Mouse (Mus musculus) liver, embryonic 15.5 days (tissue): Measurements from ENCODE around the gene Topbp1. TPM values are rescaled to one million over a fixed set of nuclear protein-coding genes. Genes with fewer than 3 reads are reported as not detected.

Source experiments
- ATAC-seq: fragments of 200-750 bp; cut with Nextera tagmentation; 2 replicates; pipeline ENCODE4 v1.8.0; 2017; ENCODE audit warnings: moderate number of reproducible peaks, mild to moderate bottlenecking, moderate library complexity; ENCODE audit not compliant: insufficient read depth
- H3K27ac ChIP-seq: fragments of 300-500 bp; sonication (generic); replicated peaks from 2 replicates; pipeline ENCODE4 v1.5.1; 2015; ENCODE audit warnings: mild to moderate bottlenecking, inconsistent platforms
- H3K27me3 ChIP-seq: fragments of 300-500 bp; sonication (generic); 2 replicates; pipeline ENCODE4 v1.6.1; 2015; ENCODE audit warnings: mild to moderate bottlenecking, inconsistent platforms
- H3K36me3 ChIP-seq: fragments of 300-500 bp; sonication (generic); replicated peaks from 2 replicates; pipeline ENCODE4 v1.6.1; 2015; ENCODE audit warnings: moderate library complexity, mild to moderate bottlenecking, inconsistent platforms
- H3K4me1 ChIP-seq: fragments of 300-500 bp; sonication (generic); replicated peaks from 2 replicates; pipeline ENCODE4 v1.6.1; 2015; ENCODE audit warnings: inconsistent platforms
- H3K4me2 ChIP-seq: fragments of 300-500 bp; sonication (generic); 2 replicates; pipeline ENCODE4 v1.6.1; 2015; ENCODE audit warnings: moderate library complexity, mild to moderate bottlenecking, inconsistent platforms
- H3K4me3 ChIP-seq: fragments of 300-500 bp; sonication (generic); replicated peaks from 2 replicates; pipeline ENCODE4 v1.5.1; 2015; ENCODE audit warnings: mild to moderate bottlenecking, inconsistent platforms
- H3K9ac ChIP-seq: fragments of 300-500 bp; sonication (generic); 2 replicates; pipeline ENCODE4 v1.6.1; 2015; ENCODE audit warnings: moderate library complexity, mild to moderate bottlenecking, inconsistent platforms
- H3K9me3 ChIP-seq: fragments of 300-500 bp; sonication (generic); replicated peaks from 2 replicates; pipeline ENCODE4 v1.6.1; 2016; ENCODE audit warnings: inconsistent platforms
- WGBS: fragments of 180-500 bp; shearing (Covaris S2); methylation state at CpG from one replicate; pipeline ENCODE4 v1.1.7; 2015; ENCODE audit warnings: mixed read lengths; ENCODE audit not compliant: insufficient replicate concordance; 5-methylcytosine and 5-hydroxymethylcytosine counted together
- polyA plus RNA-seq: library from polyadenylated mRNA; unstranded; fragments of >200 nt; fragmentation: Nextera tagmentation; extraction: Ambion mirVana; gene quantifications from 2 replicates; pipeline ENCODE4 v1.2.1, GENCODE M21; 2015

Gene Topbp1
- polyA plus RNA-seq, 1 experiment from 2014 or later: 38.2 TPM

DNA sequence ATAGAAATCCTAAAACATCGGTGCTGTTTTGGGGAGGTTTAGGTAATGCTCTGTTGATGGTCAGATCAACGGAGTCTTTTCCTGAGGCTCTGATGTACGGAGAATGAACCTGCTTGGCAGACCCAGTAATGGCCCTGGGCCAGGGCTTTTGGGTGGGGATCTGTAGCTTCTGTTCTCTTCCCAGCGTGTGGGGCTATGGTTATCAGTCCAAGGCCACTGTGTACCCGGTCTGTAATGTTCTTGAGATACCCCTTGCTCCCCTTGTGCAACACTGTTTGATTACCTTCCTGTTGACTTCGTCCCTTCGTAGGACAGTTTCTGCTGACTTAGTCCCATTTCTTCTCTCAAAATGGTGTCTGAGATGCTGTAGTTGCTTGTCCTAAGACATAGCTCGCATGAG is 3.9 kb upstream of the Topbp1 start:
- Histone ChIP-seq H3K9ac (no peak overlapping the region), H3K4me3 (no peak overlapping the region), H3K27me3 (no peaks in the 10 kb centered on the region), H3K27ac (no peak overlapping the region), H3K4me2 (no peak overlapping the region), H3K36me3 (no peaks in the 10 kb centered on the region), H3K9me3 (no peaks in the 10 kb centered on the region), H3K4me1 (peaks cover 35% of the 10 kb centered on the region)
- WGBS: 67% methylated on average over 8 of the region's 8 CpGs
- ATAC-seq: no peak

DNA sequence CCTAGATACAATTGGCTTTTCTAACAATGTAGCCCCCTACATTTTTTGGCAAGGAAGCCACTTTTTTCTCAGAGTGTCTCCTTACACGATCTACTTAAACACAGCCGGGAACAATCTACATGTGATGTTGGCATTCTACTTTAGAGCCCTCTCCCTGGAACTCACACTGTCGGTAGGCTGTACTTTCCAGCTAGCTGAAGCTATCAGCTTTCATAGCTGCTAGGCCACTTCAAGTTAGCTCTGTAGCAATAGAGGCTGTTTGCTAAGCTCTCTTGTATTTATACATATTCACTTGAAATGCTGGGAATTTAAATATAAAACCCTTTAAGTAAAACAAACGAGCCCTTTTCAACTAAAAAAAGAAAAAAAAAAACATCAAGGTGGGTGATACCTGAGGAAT is 2.8 kb upstream of the Topbp1 start:
- no peak for ATAC-seq
- Histone ChIP-seq H3K4me1 (peaks cover 46% of the 10 kb centered on the region), H3K36me3 (peaks cover 3% of the 10 kb centered on the region), H3K4me2 (no peak overlapping the region), H3K27me3 (no peaks in the 10 kb centered on the region), H3K4me3 (no peak overlapping the region), H3K9ac (no peak overlapping the region), H3K27ac (no peak overlapping the region), H3K9me3 (no peaks in the 10 kb centered on the region)
- WGBS: 63% methylated on average over 4 of the region's 4 CpGs

DNA sequence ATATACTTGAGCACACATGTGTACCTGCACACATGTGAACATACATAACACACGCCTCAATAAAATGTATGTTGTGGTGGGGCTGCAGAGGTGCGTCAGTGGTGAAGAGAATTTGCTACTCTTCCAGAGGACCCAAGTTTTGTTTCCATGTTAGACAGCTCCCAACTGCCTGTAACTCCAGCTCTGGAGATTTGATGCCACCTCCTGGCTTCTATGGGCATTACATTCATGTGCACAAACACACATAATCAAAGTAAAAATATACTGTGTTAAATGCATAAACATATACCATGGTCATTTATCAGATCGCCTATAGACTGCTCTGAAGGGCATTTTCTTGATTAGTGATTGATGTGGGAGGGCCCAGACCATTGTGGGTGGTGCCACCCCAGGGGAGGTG is 2.3 kb upstream of the Topbp1 start:
- Histone ChIP-seq H3K36me3 (peaks cover 7% of the 10 kb centered on the region), H3K4me3 (no peak overlapping the region), H3K9ac (no peak overlapping the region), H3K4me2 (no peak overlapping the region), H3K27ac (no peak overlapping the region; the same call in 1 of the 2 replicates), H3K9me3 (no peaks in the 10 kb centered on the region), H3K27me3 (no peaks in the 10 kb centered on the region), H3K4me1 (peaks cover 50% of the 10 kb centered on the region)
- 26% methylated on average over 3 of the region's 3 CpGs for WGBS
- no peak for ATAC-seq

DNA sequence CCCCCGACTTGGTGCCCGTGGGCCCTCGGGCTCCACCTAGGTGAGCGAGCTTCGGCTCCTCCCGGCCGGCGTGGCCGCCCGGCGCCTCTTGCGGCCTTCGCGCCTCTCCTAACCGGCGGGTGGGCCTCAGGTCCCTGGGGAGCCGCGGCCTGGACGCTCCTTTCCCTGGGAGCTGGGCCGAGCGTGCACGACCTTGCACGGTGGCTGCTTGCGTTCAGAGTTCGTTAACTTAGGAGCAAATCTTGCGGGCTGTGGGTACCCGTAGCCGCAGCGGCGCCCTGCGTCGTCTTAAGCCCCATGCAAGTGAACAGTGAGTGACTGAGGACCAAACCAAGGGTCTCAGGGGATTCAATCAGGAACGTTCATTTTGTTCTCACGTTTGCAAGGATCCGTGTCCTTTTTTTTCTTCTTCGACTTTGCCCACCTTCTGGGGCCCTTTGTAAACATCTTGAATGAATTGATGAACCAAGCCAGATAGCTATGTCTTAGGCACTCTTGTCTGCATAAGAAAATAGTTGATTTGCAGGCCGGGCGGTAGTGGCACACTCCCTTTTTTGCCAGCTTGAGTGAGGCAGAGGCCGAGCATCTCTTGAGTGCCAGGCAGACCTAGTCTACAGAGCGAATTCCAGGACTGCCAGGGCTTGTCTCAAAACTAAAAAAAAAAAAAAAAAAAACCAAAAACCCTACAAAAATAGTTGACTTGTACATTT is 472 bp downstream of the Topbp1 start:
- H3K27ac ChIP-seq: peak overlapping the region; percentile 79
- H3K9me3 ChIP-seq: no peaks in the 10 kb centered on the region
- H3K4me3 ChIP-seq: peak overlapping the region; percentile 96
- H3K4me2 ChIP-seq: peak overlapping the region; percentile 87
- under 1% methylated on average over 40 of the region's 40 CpGs for WGBS
- peaks cover 63% of the 10 kb centered on the region for H3K4me1 ChIP-seq
- peak overlapping the region; percentile 89 for H3K9ac ChIP-seq
- no peaks in the 10 kb centered on the region for H3K27me3 ChIP-seq
- ATAC-seq: peak; percentile 72
- H3K36me3 ChIP-seq: peaks cover 34% of the 10 kb centered on the region

DNA sequence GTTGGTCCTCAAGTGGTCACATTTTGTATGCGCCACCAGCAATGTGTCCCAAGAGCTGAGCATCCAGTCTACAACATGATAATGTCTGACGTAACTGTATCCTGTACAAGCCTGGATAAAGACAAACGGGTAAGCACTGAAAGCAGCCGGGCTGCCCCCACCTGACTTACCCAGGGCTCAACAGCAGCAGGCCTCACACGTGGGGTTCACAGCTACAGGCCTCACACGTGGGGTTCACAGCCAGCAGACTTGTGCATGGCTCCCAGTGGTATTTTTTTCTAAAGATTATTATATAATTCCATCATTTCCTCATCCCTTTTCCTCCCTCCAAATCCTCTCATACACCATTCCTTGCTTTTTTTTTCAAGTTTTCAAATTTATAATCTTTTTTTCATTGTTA is 4.8 kb downstream of the Topbp1 start:
- no peaks in the 10 kb centered on the region for H3K27me3 ChIP-seq
- no peak overlapping the region for H3K4me3 ChIP-seq
- H3K9me3 ChIP-seq: no peaks in the 10 kb centered on the region
- H3K4me1 ChIP-seq: peaks cover 39% of the 10 kb centered on the region
- ATAC-seq: no peak
- 83% methylated on average over 6 of the region's 6 CpGs for WGBS
- H3K9ac ChIP-seq: no peak overlapping the region
- H3K4me2 ChIP-seq: no peak overlapping the region
- no peak overlapping the region for H3K27ac ChIP-seq
- H3K36me3 ChIP-seq: peaks cover 73% of the 10 kb centered on the region

DNA sequence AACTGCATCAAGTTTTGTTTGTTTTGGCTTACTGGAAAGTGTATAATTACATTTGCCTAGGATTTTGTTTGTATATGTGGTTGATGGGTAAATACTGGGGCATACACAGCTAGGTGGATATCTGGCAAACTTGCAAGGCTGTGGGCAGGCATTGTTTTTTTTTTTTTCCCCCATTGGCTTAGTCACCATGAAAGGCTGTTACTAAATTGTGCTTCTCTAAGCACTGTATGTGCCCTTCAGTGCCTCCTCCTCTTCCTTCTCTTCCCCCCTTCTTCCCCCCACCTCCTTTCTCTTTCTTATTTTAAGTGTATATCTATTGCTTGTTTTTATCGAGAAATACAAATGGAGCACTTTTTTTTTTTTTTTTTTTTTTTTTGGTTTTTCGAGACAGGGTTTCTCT is 19.7 kb downstream of the Topbp1 start:
- WGBS: 81% methylated on average over 1 of the region's 2 CpGs
- Histone ChIP-seq H3K27ac (no peak overlapping the region), H3K4me1 (peaks cover 24% of the 10 kb centered on the region), H3K9me3 (no peaks in the 10 kb centered on the region), H3K4me2 (no peak overlapping the region), H3K9ac (no peak overlapping the region), H3K4me3 (no peak overlapping the region), H3K36me3 (peaks cover 97% of the 10 kb centered on the region), H3K27me3 (no peaks in the 10 kb centered on the region)
- no peak for ATAC-seq

DNA sequence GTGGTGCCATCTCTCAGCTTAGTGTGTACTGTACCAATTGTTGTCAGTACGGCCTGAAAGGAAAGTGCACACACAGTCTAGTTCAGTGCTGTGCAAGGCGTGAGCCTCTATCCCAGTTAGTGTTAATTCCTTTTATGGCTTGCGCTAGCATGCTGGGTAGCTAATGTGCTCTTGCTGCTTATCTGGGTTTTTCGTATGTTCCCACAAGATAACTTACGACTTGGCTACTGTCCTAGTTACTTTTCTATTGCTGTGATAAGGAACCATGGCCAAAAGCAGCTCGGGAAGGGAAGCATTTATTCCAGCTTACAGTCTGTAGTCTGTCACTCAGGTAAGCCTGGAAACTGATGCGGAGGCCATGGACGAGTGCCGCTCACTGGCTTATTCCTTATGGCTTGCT is 21.4 kb downstream of the Topbp1 start:
- Histone ChIP-seq H3K4me1 (peaks cover 24% of the 10 kb centered on the region), H3K27me3 (no peaks in the 10 kb centered on the region), H3K27ac (peak overlapping the region; percentile 82), H3K36me3 (peaks cover 96% of the 10 kb centered on the region), H3K4me3 (no peak overlapping the region; the same call in 1 of the 2 replicates), H3K9ac (no peak overlapping the region), H3K9me3 (no peaks in the 10 kb centered on the region), H3K4me2 (peak overlapping the region; percentile 51)
- 35% methylated on average over 9 of the region's 9 CpGs for WGBS
- ATAC-seq: peak; percentile 98

DNA sequence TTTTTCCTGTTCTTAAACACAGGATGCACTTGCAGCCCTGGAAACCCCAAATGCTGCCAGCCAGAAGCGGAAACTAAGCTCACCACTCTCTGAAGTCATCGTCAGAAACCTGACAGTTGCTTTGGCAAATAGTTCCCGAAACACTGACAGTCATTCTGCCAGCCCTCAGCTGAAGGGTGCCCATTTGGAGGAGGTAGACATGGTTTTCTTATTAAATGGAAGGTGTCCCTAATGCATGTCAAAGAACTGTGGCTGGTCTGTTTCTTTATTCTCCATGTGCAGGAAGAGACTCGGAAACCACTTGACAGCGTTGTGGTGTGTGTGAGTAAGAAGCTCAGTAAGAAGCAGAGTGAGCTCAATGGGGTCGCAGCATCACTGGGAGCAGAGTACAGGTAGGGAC is 27.6 kb downstream of the Topbp1 start:
- H3K9ac ChIP-seq: no peak overlapping the region
- H3K9me3 ChIP-seq: no peaks in the 10 kb centered on the region
- peaks cover 95% of the 10 kb centered on the region for H3K36me3 ChIP-seq
- no peak overlapping the region for H3K4me3 ChIP-seq
- H3K4me1 ChIP-seq: no peaks in the 10 kb centered on the region
- ATAC-seq: no peak
- H3K27ac ChIP-seq: no peak overlapping the region
- no peak overlapping the region for H3K4me2 ChIP-seq
- H3K27me3 ChIP-seq: no peaks in the 10 kb centered on the region
- WGBS: 73% methylated on average over 6 of the region's 6 CpGs

DNA sequence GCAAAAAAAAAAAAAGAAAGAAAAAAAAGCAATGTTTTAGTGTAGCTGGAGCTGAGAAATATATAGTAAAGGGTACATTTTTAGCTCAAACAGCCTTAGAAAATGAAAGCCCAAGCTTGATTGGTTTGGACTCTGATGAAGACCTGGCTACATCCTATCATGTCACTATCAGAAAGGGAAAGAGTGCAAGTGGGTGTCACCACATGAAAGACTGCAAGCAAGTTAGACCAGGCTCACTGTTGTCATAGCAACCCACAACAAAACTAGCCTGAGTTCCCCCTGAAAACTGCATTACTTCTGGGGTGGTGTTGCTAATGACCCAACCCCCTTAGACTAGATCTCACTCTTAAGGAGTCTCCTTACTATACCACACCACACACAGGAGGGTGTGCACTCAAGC is 31.9 kb downstream of the Topbp1 start:
- H3K27me3 ChIP-seq: no peaks in the 10 kb centered on the region
- H3K4me1 ChIP-seq: no peaks in the 10 kb centered on the region
- no peak overlapping the region for H3K4me2 ChIP-seq
- no peak overlapping the region for H3K9ac ChIP-seq
- no peak overlapping the region for H3K4me3 ChIP-seq
- no peak overlapping the region for H3K27ac ChIP-seq
- no peaks in the 10 kb centered on the region for H3K9me3 ChIP-seq
- peaks cover 94% of the 10 kb centered on the region for H3K36me3 ChIP-seq
- ATAC-seq: no peak

DNA sequence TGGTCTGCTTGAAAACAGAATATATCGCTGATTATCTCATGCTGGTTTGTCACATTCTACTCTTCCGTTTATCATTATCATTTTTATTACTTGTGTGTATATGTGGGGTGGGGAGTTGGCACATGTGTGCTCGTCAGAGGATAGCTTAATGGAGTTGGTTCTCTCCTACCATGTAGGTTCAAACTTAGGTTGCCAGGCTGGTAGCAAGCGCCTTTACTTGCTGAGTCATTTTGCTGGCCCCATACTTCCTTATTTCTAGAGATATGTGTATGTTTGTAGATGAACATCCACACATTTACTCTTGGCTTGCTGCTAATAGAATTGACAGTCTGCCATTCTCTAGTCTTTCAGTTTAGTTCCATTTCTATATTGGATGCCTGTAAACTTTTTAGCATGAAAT is 42.0 kb downstream of the Topbp1 start:
- Histone ChIP-seq H3K4me1 (peaks cover 13% of the 10 kb centered on the region), H3K9ac (no peak overlapping the region), H3K4me2 (no peak overlapping the region), H3K27ac (0 out of 2 replicates have a peak overlapping the region, but pooled peaks have one; percentile 4), H3K9me3 (no peaks in the 10 kb centered on the region), H3K27me3 (no peaks in the 10 kb centered on the region), H3K4me3 (no peak overlapping the region), H3K36me3 (peaks cover 96% of the 10 kb centered on the region)
- no peak for ATAC-seq
- 46% methylated on average over 4 of the region's 4 CpGs for WGBS

DNA sequence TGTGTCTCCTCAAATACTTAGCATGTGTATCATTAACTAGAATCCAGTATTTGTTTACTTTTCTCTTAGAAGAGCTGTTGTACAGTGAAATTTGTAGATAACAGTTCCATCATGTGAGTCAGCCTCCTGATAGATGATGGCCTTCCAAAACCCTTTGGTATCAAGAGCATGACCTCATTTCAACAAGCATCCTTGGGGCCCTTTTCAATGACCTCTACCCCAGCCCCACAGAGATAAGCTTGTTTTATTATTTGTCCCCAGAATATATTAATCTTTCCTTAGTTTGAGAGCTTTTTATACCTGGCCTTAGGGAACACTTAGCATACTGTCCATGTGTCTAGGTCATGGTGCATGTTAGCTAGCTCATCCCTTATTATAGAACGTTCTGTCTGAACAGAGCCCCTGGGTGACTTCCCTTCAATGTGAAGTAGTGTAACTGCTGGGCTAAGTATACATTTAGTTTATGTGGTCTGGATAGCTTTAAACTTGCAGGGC is 43.0 kb downstream of the Topbp1 start:
- peaks cover 95% of the 10 kb centered on the region for H3K36me3 ChIP-seq
- H3K4me2 ChIP-seq: no peak overlapping the region
- H3K27ac ChIP-seq: no peak overlapping the region
- ATAC-seq: no peak
- peaks cover 13% of the 10 kb centered on the region for H3K4me1 ChIP-seq
- H3K27me3 ChIP-seq: no peaks in the 10 kb centered on the region
- no peaks in the 10 kb centered on the region for H3K9me3 ChIP-seq
- no peak overlapping the region for H3K4me3 ChIP-seq
- 74% methylated on average over 1 of the region's 1 CpGs for WGBS
- no peak overlapping the region for H3K9ac ChIP-seq

DNA sequence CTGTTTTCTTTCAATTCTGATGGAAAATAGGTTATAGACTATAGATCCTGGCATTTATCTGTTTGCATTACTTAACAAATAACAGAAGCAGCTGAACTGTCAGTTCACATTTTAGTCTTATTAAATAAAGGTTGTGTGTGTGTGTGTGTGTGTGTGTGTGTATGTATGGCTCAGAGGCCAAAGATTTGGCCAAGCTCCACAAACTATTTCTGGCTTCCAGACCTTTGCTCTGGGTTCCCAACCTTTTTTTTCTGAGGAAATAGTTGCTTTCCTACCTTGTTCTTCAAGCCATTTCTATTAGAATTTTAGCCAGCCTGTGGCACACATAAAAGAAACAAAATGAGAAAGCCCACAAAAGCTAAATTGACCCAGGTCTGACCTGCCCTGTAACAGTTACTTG is 43.8 kb downstream of the Topbp1 start:
- Histone ChIP-seq H3K27ac (no peak overlapping the region), H3K4me2 (no peak overlapping the region), H3K9me3 (no peaks in the 10 kb centered on the region), H3K36me3 (peaks cover 92% of the 10 kb centered on the region), H3K4me3 (no peak overlapping the region), H3K4me1 (peaks cover 13% of the 10 kb centered on the region), H3K27me3 (no peaks in the 10 kb centered on the region), H3K9ac (no peak overlapping the region)
- no peak for ATAC-seq
